Mouse (Mus musculus): ENCODE measurements at regions not wholly inside any gene's neighbourhood (a gene's known extent, or its start where the extent isn't known, plus 50 kb on each side); places are given as distances from the start of the nearest gene placed in this dataset.

- H3K9me3 ChIP-seq (replicated peaks; ENCODE audit: insufficient read depth, low read length): no peaks in the 10 kb centered on the region
- no peaks in the 10 kb centered on the region for H3K79me2 ChIP-seq (ENCODE audit: control insufficient read depth, insufficient read depth, low read length, poor library complexity)
- TF ChIP-seq TBP (IDR thresholded peaks at IDR 0.05; ENCODE audit: low read depth, low read length) (no peak), ETS1 (IDR thresholded peaks at IDR 0.05; ENCODE audit: low read depth, low read length) (no peak), MEF2A (IDR thresholded peaks at IDR 0.05; ENCODE audit: extremely low read depth, insufficient replicate concordance, low read depth, low read length, poor library complexity, severe bottlenecking) (no peak), E2F4 (IDR thresholded peaks at IDR 0.05; ENCODE audit: borderline replicate concordance, low read depth, low read length) (no peak)
- no peaks in the 10 kb centered on the region for H3K4me1 ChIP-seq (ENCODE audit: control insufficient read depth in 1 of 2, insufficient read depth in 2 of 2, low read length in 2 of 2)
- H3K4me3 ChIP-seq (ENCODE audit: control insufficient read depth in 1 of 2, insufficient read depth in 1 of 2, low read depth in 2 of 2, low read length in 2 of 2): no peak overlapping the region
- no peaks in the 10 kb centered on the region for H3K27me3 ChIP-seq (ENCODE audit: control insufficient read depth in 1 of 2, insufficient read depth in 2 of 2, low read length in 2 of 2)
- DNase-seq (ENCODE audit: low read depth, low spot score): no peak
- H3K27ac ChIP-seq (ENCODE audit: control insufficient read depth, low read depth, low read length): no peak overlapping the region
- H3K36me3 ChIP-seq (ENCODE audit: control insufficient read depth in 1 of 2, insufficient read depth in 2 of 2, low read length in 2 of 2): no peaks in the 10 kb centered on the region
- no peak overlapping the region for H3K9ac ChIP-seq (ENCODE audit: control insufficient read depth, low read depth, low read length, poor library complexity, severe bottlenecking)
These were observed 123.8 kb upstream of the Hs6st1 start for GRCm38 (mm10) chr1:35944376-35944775.

- H3K4me1 ChIP-seq (ENCODE audit: control insufficient read depth in 1 of 2, insufficient read depth in 2 of 2, low read length in 2 of 2): no peaks in the 10 kb centered on the region
- no peak overlapping the region for H3K27ac ChIP-seq (ENCODE audit: control insufficient read depth, low read depth, low read length)
- H3K79me2 ChIP-seq (ENCODE audit: control insufficient read depth, insufficient read depth, low read length, poor library complexity): no peaks in the 10 kb centered on the region
- H3K27me3 ChIP-seq (ENCODE audit: control insufficient read depth in 1 of 2, insufficient read depth in 2 of 2, low read length in 2 of 2): no peaks in the 10 kb centered on the region
- TF ChIP-seq CTCF (IDR thresholded peaks at IDR 0.05 in 2 of 3, conservative IDR thresholded peaks at IDR 0.05 in 1 of 3; ENCODE audit: control insufficient read depth in 1 of 3, insufficient read depth in 1 of 3, low read depth in 2 of 3, low read length in 3 of 3, poor library complexity in 1 of 3, severe bottlenecking in 1 of 3) (no peak), JUND (IDR thresholded peaks at IDR 0.05; ENCODE audit: low read depth, low read length) (no peak), USF1 (IDR thresholded peaks at IDR 0.05; ENCODE audit: low read depth, low read length) (no peak), CHD2 (IDR thresholded peaks at IDR 0.05; ENCODE audit: low read length) (no peak), GATA1 (IDR thresholded peaks at IDR 0.05; ENCODE audit: low read depth, low read length) (no peak), MEF2A (IDR thresholded peaks at IDR 0.05; ENCODE audit: extremely low read depth, insufficient replicate concordance, low read depth, low read length, poor library complexity, severe bottlenecking) (no peak), RAD21 (IDR thresholded peaks at IDR 0.05; ENCODE audit: low read depth, low read length) (no peak), SIN3A (IDR thresholded peaks at IDR 0.05; ENCODE audit: low read length) (no peak), MXI1 (IDR thresholded peaks at IDR 0.05; ENCODE audit: low read depth, low read length) (no peak), GABPA (IDR thresholded peaks at IDR 0.05; ENCODE audit: low read depth, low read length) (no peak), HCFC1 (IDR thresholded peaks at IDR 0.05; ENCODE audit: low read depth, low read length) (no peak), POLR2AphosphoS5 (IDR thresholded peaks at IDR 0.05; ENCODE audit: borderline replicate concordance, low read depth, low read length) (no peak)
- no peak overlapping the region for H3K9ac ChIP-seq (ENCODE audit: control insufficient read depth, low read depth, low read length, poor library complexity, severe bottlenecking)
- no peak for DNase-seq (ENCODE audit: low read depth, low spot score)
- no peaks in the 10 kb centered on the region for H3K36me3 ChIP-seq (ENCODE audit: control insufficient read depth in 1 of 2, insufficient read depth in 2 of 2, low read length in 2 of 2)
- H3K9me3 ChIP-seq (replicated peaks; ENCODE audit: insufficient read depth, low read length): no peaks in the 10 kb centered on the region
- no peak overlapping the region for H3K4me3 ChIP-seq (ENCODE audit: control insufficient read depth in 1 of 2, insufficient read depth in 1 of 2, low read depth in 2 of 2, low read length in 2 of 2)
These were observed 123.4 kb upstream of the Hs6st1 start for GRCm38 (mm10) chr1:35944849-35945248.

GRCm38 (mm10) chr1:35945596-35945995 lies 122.6 kb upstream of the Hs6st1 start:
- Histone ChIP-seq H3K9me3 (replicated peaks; ENCODE audit: insufficient read depth, low read length) (no peaks in the 10 kb centered on the region), H3K79me2 (ENCODE audit: control insufficient read depth, insufficient read depth, low read length, poor library complexity) (no peaks in the 10 kb centered on the region), H3K4me1 (ENCODE audit: control insufficient read depth in 1 of 2, insufficient read depth in 2 of 2, low read length in 2 of 2) (no peaks in the 10 kb centered on the region), H3K27me3 (ENCODE audit: control insufficient read depth in 1 of 2, insufficient read depth in 2 of 2, low read length in 2 of 2) (no peaks in the 10 kb centered on the region), H3K36me3 (ENCODE audit: control insufficient read depth in 1 of 2, insufficient read depth in 2 of 2, low read length in 2 of 2) (no peaks in the 10 kb centered on the region), H3K9ac (ENCODE audit: control insufficient read depth, low read depth, low read length, poor library complexity, severe bottlenecking) (no peak overlapping the region), H3K27ac (ENCODE audit: control insufficient read depth, low read depth, low read length) (no peak overlapping the region), H3K4me3 (ENCODE audit: control insufficient read depth in 1 of 2, insufficient read depth in 1 of 2, low read depth in 2 of 2, low read length in 2 of 2) (no peak overlapping the region)
- TF ChIP-seq ELF1 (IDR thresholded peaks at IDR 0.05; ENCODE audit: low read depth, low read length) (no peak), NELFE (IDR thresholded peaks at IDR 0.05; ENCODE audit: low read depth, low read length) (no peak), MAFK (IDR thresholded peaks at IDR 0.05; ENCODE audit: borderline replicate concordance, low read depth, low read length) (no peak), TAL1 (IDR thresholded peaks at IDR 0.05; ENCODE audit: low read length) (no peak), GATA1 (IDR thresholded peaks at IDR 0.05; ENCODE audit: low read depth, low read length) (no peak), CTCF (IDR thresholded peaks at IDR 0.05 in 2 of 3, conservative IDR thresholded peaks at IDR 0.05 in 1 of 3; ENCODE audit: control insufficient read depth in 1 of 3, insufficient read depth in 1 of 3, low read depth in 2 of 3, low read length in 3 of 3, poor library complexity in 1 of 3, severe bottlenecking in 1 of 3) (no peak), RCOR1 (IDR thresholded peaks at IDR 0.05; ENCODE audit: low read depth, low read length) (no peak), ZMIZ1 (IDR thresholded peaks at IDR 0.05; ENCODE audit: low read depth, low read length) (no peak), ETS1 (IDR thresholded peaks at IDR 0.05; ENCODE audit: low read depth, low read length) (no peak), KAT2A (conservative IDR thresholded peaks at IDR 0.05; ENCODE audit: low read depth, low read length) (no peak), MAZ (IDR thresholded peaks at IDR 0.05; ENCODE audit: low read depth, low read length) (no peak), E2F4 (IDR thresholded peaks at IDR 0.05; ENCODE audit: borderline replicate concordance, low read depth, low read length) (no peak), CHD2 (IDR thresholded peaks at IDR 0.05; ENCODE audit: low read length) (no peak)
- DNase-seq (ENCODE audit: low read depth, low spot score): no peak
